Mouse (Mus musculus): ENCODE results near the gene Bmp2.

DNA sequence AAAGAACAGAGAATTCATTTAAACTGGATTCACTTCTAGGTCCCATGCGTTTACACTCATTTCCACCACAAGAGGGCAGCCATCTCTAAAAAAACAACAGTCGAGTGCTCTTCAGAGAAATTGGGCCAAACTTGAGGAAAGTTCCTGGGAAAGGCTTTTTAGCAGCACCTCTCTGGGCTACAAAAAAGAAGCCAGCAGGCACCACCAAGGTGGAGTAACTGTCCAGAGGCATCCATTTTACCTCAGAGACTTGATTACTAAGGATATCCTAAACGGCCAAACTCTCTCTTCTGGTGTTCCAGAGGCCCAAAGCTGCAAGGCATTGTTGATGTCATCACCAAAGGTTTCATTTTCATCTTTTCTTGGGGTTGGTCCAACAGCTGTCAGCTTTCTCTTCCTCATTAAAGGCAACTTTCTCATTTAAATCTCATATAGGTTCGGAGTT is 1.7 kb upstream of the Bmp2 start:
- TF ChIP-seq CTCF (conservative IDR thresholded peaks at IDR 0.05 in 1 of 2, IDR thresholded peaks at IDR 0.05 in 1 of 2; ENCODE audit: low read depth in 2 of 2, low read length in 2 of 2) (peak; percentile 25 to 66; a peak in 2 of 4 replicates), UBTF (IDR thresholded peaks at IDR 0.05; ENCODE audit: low read depth, low read length) (no peak), ZC3H11A (IDR thresholded peaks at IDR 0.05; ENCODE audit: low read depth, low read length) (no peak), EP300 (IDR thresholded peaks at IDR 0.05; ENCODE audit: low read length) (no peak), SMC3 (IDR thresholded peaks at IDR 0.05; ENCODE audit: low read depth, low read length) (peak; percentile 50), MAZ (IDR thresholded peaks at IDR 0.05; ENCODE audit: low read depth, low read length) (no peak), SIN3A (IDR thresholded peaks at IDR 0.05; ENCODE audit: low read length) (no peak), ZMIZ1 (IDR thresholded peaks at IDR 0.05; ENCODE audit: low read depth, low read length) (no peak), JUN (IDR thresholded peaks at IDR 0.05; ENCODE audit: insufficient read depth, low read depth, low read length) (no peak), POLR2A (IDR thresholded peaks at IDR 0.05; ENCODE audit: low read depth, low read length) (no peak), E2F4 (IDR thresholded peaks at IDR 0.05; ENCODE audit: insufficient replicate concordance, low read depth, low read length) (no peak), MEF2A (IDR thresholded peaks at IDR 0.05; ENCODE audit: borderline replicate concordance, low read depth, low read length) (no peak), MYC (IDR thresholded peaks at IDR 0.05; ENCODE audit: low read depth, low read length) (no peak)
